Mouse (Mus musculus) liver, postnatal 0 days (tissue): ENCODE results near the gene Urad.

Experiments
- CTCF ChIP-seq: sonication (generic); IDR thresholded peaks from 2 replicates; pipeline ENCODE4 v1.5.1; 2016; ENCODE audit warnings: antibody characterized with exemption, low read depth
- EP300 ChIP-seq: IDR thresholded peaks from 2 replicates; pipeline ENCODE4 v1.6.1; 2016; ENCODE audit warnings: antibody characterized with exemption, low read depth, mild to moderate bottlenecking

- TF ChIP-seq CTCF (peak; percentile 86), EP300 (no peak)
Measured at GRCm38 (mm10) chr5:147319653-147320052, 2.6 kb downstream of the Urad start.
